Mouse (Mus musculus): ENCODE results near the gene Gatad2b. TPM values are rescaled to one million over a fixed set of nuclear protein-coding genes. Genes with fewer than 3 reads are reported as not detected.
"Not testable (repeated sequence)": the region's sequence is repeated elsewhere in the genome, so short reads cannot be mapped to it uniquely, and the experiment has no call there.

The Gatad2b gene
- polyA plus RNA-seq, 1 experiment from 2014 or later, result 5.1 TPM

- H3K9me3 ChIP-seq (replicated peaks); H3K9ac ChIP-seq; ATAC-seq; H3K4me2 ChIP-seq; H3K27ac ChIP-seq; H3K4me3 ChIP-seq; H3K36me3 ChIP-seq; H3K27me3 ChIP-seq (replicated peaks): not testable (repeated sequence)
- WGBS (ENCODE audit: insufficient replicate concordance), result 60% methylated on average over 3 of the region's 3 CpGs
- peaks cover 11% of the 10 kb centered on the region for H3K4me1 ChIP-seq
Observed at GRCm38 (mm10) chr3:90289403-90289802, 3.6 kb upstream of the Gatad2b start.

GRCm38 (mm10) chr3:90290602-90291001, 2.4 kb upstream of the Gatad2b start:
- Histone ChIP-seq H3K4me3 (no peak overlapping the region), H3K9ac (no peak overlapping the region), H3K36me3 (peaks cover 8% of the 10 kb centered on the region), H3K9me3 (replicated peaks) (no peaks in the 10 kb centered on the region), H3K4me2 (no peak overlapping the region), H3K27me3 (replicated peaks) (no peaks in the 10 kb centered on the region), H3K4me1 (peaks cover 23% of the 10 kb centered on the region), H3K27ac (no peak overlapping the region)
- WGBS (ENCODE audit: insufficient replicate concordance), result 75% methylated on average over 1 of the region's 1 CpGs
- no peak for ATAC-seq

- no peak for ATAC-seq
- Histone ChIP-seq H3K36me3 (peaks cover 15% of the 10 kb centered on the region), H3K4me3 (peak overlapping the region; percentile 97), H3K27ac (peak overlapping the region; percentile 95), H3K9ac (peak overlapping the region; percentile 74), H3K27me3 (replicated peaks) (no peaks in the 10 kb centered on the region), H3K4me2 (peak overlapping the region; percentile 73), H3K9me3 (replicated peaks) (no peaks in the 10 kb centered on the region), H3K4me1 (peaks cover 36% of the 10 kb centered on the region)
- 35% methylated on average over 2 of the region's 2 CpGs for WGBS (ENCODE audit: insufficient replicate concordance)
Observed at GRCm38 (mm10) chr3:90291982-90292344, 1.0 kb upstream of the Gatad2b start.

GRCm38 (mm10) chr3:90293352-90294063, 530 bp downstream of the Gatad2b start:
- ATAC-seq, result peak; percentile 30
- Histone ChIP-seq H3K9ac (peak overlapping the region; percentile 99), H3K4me1 (peaks cover 49% of the 10 kb centered on the region), H3K9me3 (replicated peaks) (no peaks in the 10 kb centered on the region), H3K4me2 (peak overlapping the region; percentile 77), H3K36me3 (peaks cover 19% of the 10 kb centered on the region), H3K4me3 (peak overlapping the region; percentile 97), H3K27ac (peak overlapping the region; percentile 97), H3K27me3 (replicated peaks) (no peaks in the 10 kb centered on the region)
- WGBS (ENCODE audit: insufficient replicate concordance), result under 1% methylated on average over 42 of the region's 68 CpGs

- H3K36me3 ChIP-seq, result peaks cover 19% of the 10 kb centered on the region
- H3K9me3 ChIP-seq (replicated peaks), result no peaks in the 10 kb centered on the region
- H3K4me2 ChIP-seq, result peak overlapping the region; percentile 77
- 5% methylated on average over 11 of the region's 11 CpGs for WGBS (ENCODE audit: insufficient replicate concordance)
- peaks cover 50% of the 10 kb centered on the region for H3K4me1 ChIP-seq
- peak overlapping the region; percentile 97 for H3K27ac ChIP-seq
- no peaks in the 10 kb centered on the region for H3K27me3 ChIP-seq (replicated peaks)
- ATAC-seq, result no peak
- peak overlapping the region; percentile 99 for H3K9ac ChIP-seq
- peak overlapping the region; percentile 97 for H3K4me3 ChIP-seq
Observed at GRCm38 (mm10) chr3:90294064-90294440, 1.1 kb downstream of the Gatad2b start.

GRCm38 (mm10) chr3:90294651-90295050, 1.7 kb downstream of the Gatad2b start:
- H3K4me1 ChIP-seq, result peaks cover 56% of the 10 kb centered on the region
- H3K9me3 ChIP-seq (replicated peaks), result no peaks in the 10 kb centered on the region
- WGBS (ENCODE audit: insufficient replicate concordance), result 45% methylated on average over 2 of the region's 2 CpGs
- H3K27ac ChIP-seq, result peak overlapping the region; percentile 97
- peak overlapping the region; percentile 77 for H3K4me2 ChIP-seq
- no peaks in the 10 kb centered on the region for H3K27me3 ChIP-seq (replicated peaks)
- peak overlapping the region; percentile 99 for H3K9ac ChIP-seq
- H3K36me3 ChIP-seq, result peaks cover 19% of the 10 kb centered on the region
- H3K4me3 ChIP-seq, result peak overlapping the region; percentile 97
- no peak for ATAC-seq

GRCm38 (mm10) chr3:90305801-90306200, 12.8 kb downstream of the Gatad2b start:
- Histone ChIP-seq H3K4me3 (no peak overlapping the region), H3K36me3 (peaks cover 9% of the 10 kb centered on the region), H3K4me1 (no peaks in the 10 kb centered on the region; the same call in 1 of the 2 replicates), H3K4me2 (no peak overlapping the region), H3K9ac (no peak overlapping the region), H3K27ac (no peak overlapping the region), H3K27me3 (replicated peaks) (no peaks in the 10 kb centered on the region), H3K9me3 (replicated peaks) (no peaks in the 10 kb centered on the region)
- ATAC-seq, result no peak
- WGBS (ENCODE audit: insufficient replicate concordance), result 82% methylated on average over 3 of the region's 3 CpGs

- Histone ChIP-seq H3K4me2 (no peak overlapping the region), H3K36me3 (peaks cover 8% of the 10 kb centered on the region), H3K4me3 (no peak overlapping the region), H3K9ac (no peak overlapping the region), H3K27me3 (replicated peaks) (no peaks in the 10 kb centered on the region), H3K27ac (no peak overlapping the region), H3K4me1 (no peaks in the 10 kb centered on the region; the same call in 1 of the 2 replicates), H3K9me3 (replicated peaks) (no peaks in the 10 kb centered on the region)
- ATAC-seq, result no peak
Observed at GRCm38 (mm10) chr3:90309589-90309988, 16.6 kb downstream of the Gatad2b start.

GRCm38 (mm10) chr3:90313367-90313766, 20.4 kb downstream of the Gatad2b start:
- no peak overlapping the region for H3K4me2 ChIP-seq
- H3K4me3 ChIP-seq, result no peak overlapping the region
- H3K4me1 ChIP-seq, result peaks cover 8% of the 10 kb centered on the region
- H3K36me3 ChIP-seq, result 0 out of 2 replicates have a peak, but pooled peaks cover 3% of the 10 kb centered on the region
- no peak overlapping the region for H3K27ac ChIP-seq
- H3K9ac ChIP-seq, result no peak overlapping the region
- no peaks in the 10 kb centered on the region for H3K9me3 ChIP-seq (replicated peaks)
- ATAC-seq, result peak; percentile 49; the same call in 1 of the 2 replicates
- no peaks in the 10 kb centered on the region for H3K27me3 ChIP-seq (replicated peaks)

- no peaks in the 10 kb centered on the region for H3K27me3 ChIP-seq (replicated peaks)
- 0 out of 2 replicates have a peak, but pooled peaks cover 3% of the 10 kb centered on the region for H3K36me3 ChIP-seq
- no peak overlapping the region for H3K27ac ChIP-seq
- no peak overlapping the region for H3K4me3 ChIP-seq
- no peak overlapping the region for H3K4me2 ChIP-seq
- no peak overlapping the region for H3K9ac ChIP-seq
- no peak for ATAC-seq
- no peaks in the 10 kb centered on the region for H3K9me3 ChIP-seq (replicated peaks)
- H3K4me1 ChIP-seq, result peaks cover 15% of the 10 kb centered on the region
Observed at GRCm38 (mm10) chr3:90314241-90314640, 21.3 kb downstream of the Gatad2b start.

GRCm38 (mm10) chr3:90322289-90322688, 29.3 kb downstream of the Gatad2b start:
- 65% methylated on average over 6 of the region's 6 CpGs for WGBS (ENCODE audit: insufficient replicate concordance)
- Histone ChIP-seq H3K9me3 (replicated peaks) (no peaks in the 10 kb centered on the region), H3K4me2 (no peak overlapping the region), H3K36me3 (peaks cover 2% of the 10 kb centered on the region; the same call in 1 of the 2 replicates), H3K27ac (no peak overlapping the region), H3K4me1 (peaks cover 31% of the 10 kb centered on the region), H3K9ac (no peak overlapping the region), H3K27me3 (replicated peaks) (no peaks in the 10 kb centered on the region), H3K4me3 (no peak overlapping the region)
- no peak for ATAC-seq

- no peak for ATAC-seq
- WGBS (ENCODE audit: insufficient replicate concordance), result 69% methylated on average over 5 of the region's 5 CpGs
- H3K27me3 ChIP-seq (replicated peaks), result no peaks in the 10 kb centered on the region
- no peak overlapping the region for H3K4me2 ChIP-seq
- no peak overlapping the region for H3K4me3 ChIP-seq
- no peaks in the 10 kb centered on the region for H3K9me3 ChIP-seq (replicated peaks)
- H3K27ac ChIP-seq, result no peak overlapping the region
- no peak overlapping the region for H3K9ac ChIP-seq
- peaks cover 26% of the 10 kb centered on the region for H3K4me1 ChIP-seq
- peaks cover 2% of the 10 kb centered on the region; the same call in 1 of the 2 replicates for H3K36me3 ChIP-seq
Observed at GRCm38 (mm10) chr3:90323119-90323518, 30.1 kb downstream of the Gatad2b start.

- H3K4me1 ChIP-seq, result 0 out of 2 replicates have a peak, but pooled peaks cover 6% of the 10 kb centered on the region
- ATAC-seq, result no peak
- 84% methylated on average over 5 of the region's 5 CpGs for WGBS (ENCODE audit: insufficient replicate concordance)
Observed at GRCm38 (mm10) chr3:90332485-90332884, 39.5 kb downstream of the Gatad2b start.

More at GRCm38 (mm10) chr3:90332485-90332884, 39.5 kb downstream of the Gatad2b start:
- H3K9me3 ChIP-seq (replicated peaks), result no peaks in the 10 kb centered on the region
- H3K9ac ChIP-seq, result no peak overlapping the region
- H3K4me2 ChIP-seq, result no peak overlapping the region
- H3K4me3 ChIP-seq, result no peak overlapping the region
- H3K36me3 ChIP-seq, result no peaks in the 10 kb centered on the region
- no peak overlapping the region for H3K27ac ChIP-seq
- H3K27me3 ChIP-seq (replicated peaks), result no peaks in the 10 kb centered on the region

Measured in liver, embryonic 12.5 days (tissue).